Mouse (Mus musculus) spleen, postnatal 36 days (tissue): ENCODE measurements around the gene Tpm1.
A peak's percentile ranks its signal among the peaks of the same experiment; 100 is the strongest.

Experiments used
- DNase-seq, 2 experiments: peaks; one replicate each; pipeline ENCODE4 v3.0.0; 2022; ENCODE audit warnings: low spot score in 2 of 2, mixed read lengths in 1 of 2

The Tpm1 gene

DNA sequence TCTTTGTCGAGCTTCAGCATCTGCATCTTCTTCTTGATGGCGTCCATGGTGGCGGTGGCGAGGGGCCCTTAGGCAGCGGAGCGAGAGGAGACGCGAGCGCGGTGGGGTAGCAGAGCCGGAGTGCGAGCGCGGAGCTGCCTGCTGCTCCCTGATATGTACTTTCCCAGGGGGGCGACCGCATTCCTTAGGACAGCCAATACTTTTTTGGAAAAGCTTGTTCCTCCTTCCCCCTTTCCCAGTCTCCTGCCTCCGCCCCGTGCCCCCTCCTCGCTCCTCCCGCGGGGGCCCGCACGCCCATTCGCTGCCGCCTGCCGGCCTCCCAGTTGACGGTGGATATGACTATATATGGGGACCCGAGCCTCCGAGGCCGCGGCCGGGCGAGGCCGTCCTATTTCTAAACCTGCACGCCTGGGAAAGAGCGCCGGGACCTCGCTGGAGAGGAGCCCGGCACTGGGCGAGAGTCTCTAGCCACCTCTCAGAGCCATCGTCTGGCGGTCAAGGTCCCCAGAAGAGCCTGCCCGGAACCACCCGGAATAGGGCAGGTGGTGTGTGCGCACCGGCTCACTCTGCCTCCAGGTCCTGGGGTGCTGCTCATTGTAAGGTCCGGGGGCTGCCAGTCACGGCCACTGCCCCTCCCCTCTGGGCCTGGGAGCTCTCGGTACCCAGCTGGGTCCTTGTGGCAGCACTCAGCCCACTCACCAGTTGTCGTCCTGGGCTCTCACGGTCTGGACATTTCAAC lies at the start of gene Tpm1:
TSS of gene Tpm1 (minus strand) at position 321 of the 739 bp plus-strand sequence.
- DNase-seq: peak; percentile 17 to 28

DNA sequence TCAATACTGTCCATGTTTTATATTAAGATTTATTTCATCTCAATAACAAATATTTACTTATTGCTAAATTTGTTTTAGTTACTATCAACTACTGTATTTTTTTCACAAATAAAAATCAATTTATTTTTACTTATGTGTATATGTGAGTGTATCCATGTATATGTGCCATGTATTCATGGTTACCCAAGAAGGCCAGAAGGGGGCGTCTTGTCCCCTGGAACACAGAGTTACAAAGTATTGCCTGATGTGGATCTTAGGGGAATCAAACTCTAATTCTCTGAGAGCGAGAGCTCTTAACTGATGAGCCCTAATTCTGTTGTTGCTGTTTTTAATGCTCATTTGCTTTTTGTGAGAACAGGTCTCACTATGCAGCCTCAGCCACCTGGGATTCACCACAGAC lies 45.2 kb upstream of the Tpm1 start:
- no peak for DNase-seq

DNA sequence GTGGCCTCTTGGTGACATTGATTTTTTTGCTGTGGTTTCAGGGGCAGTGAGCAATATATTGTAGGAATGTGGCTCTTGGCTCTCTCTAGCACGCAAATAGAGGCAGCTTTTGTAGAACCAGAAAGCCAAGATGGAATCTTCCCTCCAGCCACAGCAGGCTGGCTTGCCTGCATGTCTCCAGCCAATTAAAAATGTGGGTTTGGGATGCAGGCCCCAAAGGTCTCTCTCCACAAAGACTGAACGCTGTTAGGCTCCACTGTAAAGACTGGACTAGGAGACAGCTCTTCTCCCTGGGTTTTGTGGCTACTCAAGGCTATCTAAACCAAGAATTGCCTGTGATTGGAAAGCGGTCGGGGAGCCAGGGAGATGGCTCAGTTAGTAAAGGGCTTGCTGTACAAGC lies 43.0 kb upstream of the Tpm1 start:
- DNase-seq: no peak

DNA sequence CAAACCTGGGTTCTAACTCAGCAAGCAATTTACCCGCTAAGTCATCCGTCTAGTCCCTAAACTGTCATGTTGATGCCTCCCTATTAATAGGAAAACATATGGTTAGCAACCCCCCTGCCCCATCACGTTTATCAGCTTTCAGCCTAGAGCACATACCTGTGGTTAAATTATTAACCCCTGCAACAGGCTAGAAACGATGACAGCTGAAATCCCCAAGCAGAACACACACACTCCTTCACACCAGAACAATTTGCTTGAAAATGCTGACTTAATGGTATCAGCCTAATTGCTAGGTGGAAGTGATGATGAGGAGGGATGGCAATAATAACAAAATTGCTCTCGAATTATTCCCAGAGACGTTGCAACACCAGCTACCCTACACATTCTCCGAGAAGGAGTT lies 42.4 kb upstream of the Tpm1 start:
- DNase-seq: no peak

DNA sequence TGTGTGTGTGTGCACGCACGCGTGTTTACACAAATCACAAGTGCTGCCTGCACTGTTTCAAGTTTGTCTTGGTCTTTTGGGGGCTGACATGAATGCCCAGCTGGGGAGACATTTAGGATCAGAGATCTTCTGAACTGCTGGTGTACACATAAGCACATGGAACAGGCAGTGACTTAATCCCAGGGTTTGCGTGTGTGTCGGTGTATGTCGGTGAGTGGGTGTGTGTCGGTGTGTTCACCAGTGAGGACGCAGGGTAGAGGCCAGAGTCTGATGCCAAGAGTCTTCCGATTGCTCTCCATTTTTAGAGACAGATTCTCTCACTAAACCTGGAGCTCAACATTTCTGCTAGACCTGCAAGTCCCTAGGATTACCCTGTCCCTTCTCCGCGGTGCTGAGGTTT lies 41.9 kb upstream of the Tpm1 start:
- no peak for DNase-seq

DNA sequence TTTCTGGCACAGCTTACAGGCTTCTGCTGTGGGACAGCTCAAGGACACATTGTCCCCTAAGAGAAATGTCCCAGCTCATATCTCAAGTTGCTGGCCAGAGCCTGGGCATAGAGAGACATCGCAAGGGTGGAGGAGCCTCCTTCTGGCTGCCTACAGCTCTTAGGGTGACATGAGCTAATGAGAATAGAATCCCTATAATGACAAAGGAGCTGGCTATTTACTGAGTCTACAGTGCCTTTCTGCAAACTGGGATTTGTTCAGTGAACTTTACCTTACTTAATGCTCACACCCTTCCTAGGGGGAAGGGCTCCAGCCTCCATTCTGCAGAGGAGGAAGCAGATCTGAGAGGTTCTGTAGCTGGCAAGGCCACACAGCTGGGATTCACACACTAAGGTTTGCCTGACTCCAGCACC lies 41.4 kb upstream of the Tpm1 start:
- no peak for DNase-seq

DNA sequence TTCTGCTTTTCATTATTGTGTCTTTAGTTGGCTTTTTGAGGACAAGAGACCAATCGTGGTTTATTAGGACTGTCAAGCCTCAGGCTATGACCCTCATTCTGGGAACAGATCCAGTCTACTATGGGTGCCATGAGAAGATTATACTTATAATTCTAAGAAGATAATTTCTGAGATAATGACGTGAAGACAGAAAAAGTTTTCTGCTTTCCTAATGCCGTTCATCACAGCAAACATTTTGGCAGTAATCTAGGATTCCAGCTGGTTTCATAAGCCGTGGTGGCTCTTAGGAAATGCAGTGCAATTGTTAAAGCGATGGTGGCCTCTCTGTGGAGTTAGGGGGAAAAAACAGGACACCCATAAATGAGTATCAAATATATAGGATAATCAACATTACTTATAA lies 40.0 kb upstream of the Tpm1 start:
- no peak for DNase-seq

DNA sequence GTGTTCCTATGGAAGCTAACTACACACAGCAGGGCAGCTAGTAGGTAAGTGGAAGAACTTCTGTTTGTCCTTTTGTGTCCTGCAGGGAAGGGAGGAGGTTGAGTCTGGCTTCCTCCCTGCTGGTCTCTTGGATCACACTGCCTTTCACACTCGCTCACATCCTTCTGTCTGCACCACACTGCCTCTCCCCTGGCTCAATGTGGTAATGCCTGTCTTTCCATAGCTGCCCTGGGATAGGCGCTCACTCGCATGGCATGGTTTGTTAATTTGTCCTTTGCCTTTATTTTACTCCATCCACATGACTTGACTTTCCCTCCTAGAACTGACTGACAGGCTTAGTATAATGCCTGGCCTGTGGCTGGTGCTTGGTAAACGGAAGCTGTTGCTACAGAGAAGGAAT lies 34.6 kb upstream of the Tpm1 start:
- no peak for DNase-seq

DNA sequence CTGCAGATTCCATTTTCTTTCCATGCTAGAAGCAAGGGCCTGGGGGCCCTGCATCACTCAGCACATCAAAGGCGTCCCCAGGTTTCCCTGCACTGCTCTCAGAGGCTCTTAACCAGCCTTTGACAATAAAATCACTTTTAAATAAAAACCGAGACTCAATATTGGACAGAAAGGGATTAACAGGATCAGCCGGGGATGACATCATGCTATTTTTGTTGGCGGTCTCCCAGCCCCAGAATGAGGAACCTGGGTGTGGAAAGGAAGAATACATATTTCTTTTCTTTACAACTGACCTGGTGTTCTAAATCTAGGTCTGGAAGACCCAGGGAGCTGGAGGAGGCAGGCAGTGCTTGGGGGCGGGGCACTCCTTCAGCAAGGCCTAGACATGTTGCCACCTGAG lies 32.5 kb upstream of the Tpm1 start:
- no peak for DNase-seq

DNA sequence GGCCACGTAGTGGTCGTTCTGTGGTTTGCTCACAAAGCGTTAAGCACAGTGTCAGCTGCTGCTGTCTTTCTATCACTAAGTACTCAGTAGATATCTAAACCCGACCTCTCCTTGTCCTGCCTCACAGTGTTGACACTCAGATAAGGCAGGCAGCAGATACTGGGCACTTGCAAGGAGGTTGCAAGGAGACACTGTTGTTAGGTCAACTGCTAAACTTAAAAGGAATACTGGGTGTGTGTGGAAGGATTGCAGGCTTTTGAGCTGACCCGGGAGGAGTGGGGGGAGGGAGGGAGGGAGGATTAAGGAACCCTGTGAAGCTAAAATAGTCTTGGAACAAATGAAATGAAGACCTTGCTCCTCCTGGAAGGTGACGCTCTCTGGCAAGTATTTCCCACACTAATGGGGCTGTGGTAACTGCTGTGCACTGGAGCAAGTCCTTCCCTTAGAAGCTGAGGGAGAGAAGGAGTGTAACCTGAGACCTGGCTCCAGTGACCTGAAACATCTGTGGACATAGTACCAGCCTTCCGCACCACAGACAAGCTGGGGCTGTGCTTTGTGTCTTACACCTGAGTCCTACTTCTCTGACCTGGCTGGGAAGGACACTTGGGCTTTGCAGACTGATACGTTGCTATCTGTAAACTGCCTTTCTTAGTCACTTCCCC lies 28.6 kb upstream of the Tpm1 start:
- no peak for DNase-seq

DNA sequence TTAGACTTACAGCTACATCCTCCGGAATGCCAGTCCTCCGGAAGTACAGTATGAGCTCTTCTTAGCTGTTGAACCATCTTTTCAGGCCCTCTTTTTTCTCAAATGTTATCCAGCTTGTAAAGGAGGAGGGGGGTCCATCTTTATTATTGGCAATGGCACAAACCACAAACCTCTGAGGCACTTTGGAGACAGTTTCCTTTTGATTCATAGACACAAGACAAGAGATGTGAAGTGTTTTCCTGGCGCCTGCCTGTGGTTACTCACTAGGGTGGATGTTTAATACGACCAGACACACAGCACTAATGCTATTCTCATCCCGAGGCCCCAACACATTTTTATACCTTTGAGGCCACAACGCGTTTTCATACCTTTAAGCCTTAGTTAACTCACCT lies 28.1 kb upstream of the Tpm1 start:
- DNase-seq: no peak

DNA sequence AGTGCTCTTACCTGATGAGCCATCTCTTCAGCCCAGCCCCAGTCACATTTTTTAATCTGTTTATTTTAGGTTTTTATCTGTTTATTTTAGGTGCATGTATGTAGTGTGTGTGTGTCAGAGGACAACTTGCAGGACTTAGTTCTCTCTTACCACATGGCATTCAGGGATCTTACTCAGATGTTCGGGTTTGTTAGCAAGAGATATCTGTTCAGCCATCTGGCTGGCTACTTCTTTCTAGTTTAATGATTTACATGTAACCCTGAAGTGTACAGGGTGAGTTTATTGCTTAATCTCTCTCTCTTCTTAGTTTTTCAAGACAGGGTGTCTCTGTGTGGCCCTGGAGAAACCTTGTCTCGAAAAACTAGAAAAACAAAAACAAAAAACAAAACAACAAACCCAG lies 23.0 kb upstream of the Tpm1 start:
- no peak for DNase-seq

DNA sequence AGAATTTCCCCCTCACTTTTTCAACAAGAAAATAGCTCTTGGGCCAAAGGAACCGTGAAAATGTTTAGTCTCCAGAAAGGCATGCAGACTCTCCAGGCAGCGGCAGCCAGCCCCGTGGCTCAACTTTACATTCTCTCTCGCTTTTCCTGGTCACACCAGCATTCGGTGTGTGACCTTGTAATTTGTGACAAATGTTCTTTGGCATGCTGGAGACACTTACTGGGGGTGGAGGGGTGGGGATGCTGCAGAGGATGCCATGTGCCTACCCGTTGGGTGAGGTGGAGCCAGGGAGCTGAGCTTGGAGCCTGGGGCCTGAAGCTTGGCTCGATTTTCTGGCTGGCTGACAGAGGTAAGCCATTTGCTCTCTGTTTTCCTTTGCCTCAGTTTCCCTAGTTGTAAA lies 22.4 kb upstream of the Tpm1 start:
- DNase-seq: no peak

DNA sequence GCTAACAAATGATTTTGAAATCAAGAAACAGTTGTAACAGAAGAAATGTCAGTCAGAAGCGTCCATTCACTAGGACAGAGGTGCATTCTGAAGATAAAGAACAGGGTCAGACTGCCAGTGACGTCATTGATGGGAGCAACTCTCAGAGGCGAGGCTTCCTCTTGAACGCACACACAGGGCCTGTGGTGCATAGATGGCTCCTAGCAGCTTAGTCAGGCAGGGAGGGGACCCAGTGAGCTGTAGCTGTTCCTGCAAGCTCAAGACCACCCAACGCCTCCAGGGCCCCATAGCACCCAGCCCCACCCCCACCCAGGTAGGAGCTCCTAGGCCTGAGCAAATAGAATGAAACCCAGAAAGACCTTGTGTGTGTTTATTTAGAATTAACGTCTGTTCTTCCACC lies 21.9 kb upstream of the Tpm1 start:
- no peak for DNase-seq

DNA sequence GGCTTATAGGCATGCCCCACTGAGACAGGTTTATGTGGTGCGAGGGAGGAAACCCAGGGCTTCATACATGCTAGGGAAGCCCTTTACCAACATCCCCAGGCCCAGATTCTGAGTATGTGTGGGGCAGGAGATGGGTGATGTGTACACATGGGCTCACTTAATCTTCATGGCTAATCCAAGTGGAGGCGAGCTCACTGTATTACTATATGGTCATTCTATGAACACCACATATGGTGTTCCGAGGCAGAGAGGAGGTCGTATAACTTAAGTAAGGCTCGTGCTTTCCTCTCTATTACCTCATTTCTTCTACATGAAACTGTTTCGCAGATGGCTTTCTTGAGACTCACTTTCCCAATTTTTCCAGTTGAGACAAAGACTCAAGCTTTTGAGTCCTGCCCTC lies 17.4 kb upstream of the Tpm1 start:
- DNase-seq: no peak

DNA sequence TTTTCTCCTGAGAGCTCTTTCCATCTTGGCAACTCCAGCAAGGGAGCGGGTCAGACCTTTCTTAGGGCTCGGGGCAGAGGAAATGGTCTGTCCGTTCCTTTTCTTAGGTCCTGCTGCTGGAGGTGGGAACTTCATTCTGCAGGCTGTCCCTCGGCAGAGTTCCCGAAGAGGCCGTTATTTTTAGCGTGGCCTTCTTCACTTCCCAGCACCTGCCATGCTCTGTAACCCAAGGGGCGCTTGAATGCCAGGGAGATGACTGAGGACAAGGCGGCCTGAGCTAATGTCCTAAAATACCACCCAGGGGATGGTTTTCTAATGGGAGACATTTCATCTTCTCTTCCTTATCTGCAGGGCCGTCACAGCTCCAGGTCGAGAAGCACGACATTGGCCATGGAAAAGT lies 10.5 kb upstream of the Tpm1 start:
- DNase-seq: no peak

DNA sequence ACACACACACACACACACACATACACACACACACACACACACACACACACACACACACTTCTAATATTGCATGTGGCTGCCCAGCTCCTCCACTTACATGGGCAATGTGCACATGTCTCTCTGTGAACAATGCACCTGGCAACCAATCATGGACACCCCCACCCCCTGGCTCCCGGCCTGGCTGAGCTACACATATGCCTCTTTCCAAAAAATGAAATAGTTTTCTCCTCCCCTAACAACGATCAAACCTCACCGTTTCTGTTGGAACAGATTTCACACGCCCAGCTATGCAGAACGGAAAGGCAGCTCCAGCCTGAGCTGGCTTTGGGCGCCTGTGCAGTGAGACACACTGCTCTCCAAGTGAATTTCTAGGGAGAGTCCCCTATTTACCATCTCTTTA lies 9.2 kb upstream of the Tpm1 start:
- no peak for DNase-seq

DNA sequence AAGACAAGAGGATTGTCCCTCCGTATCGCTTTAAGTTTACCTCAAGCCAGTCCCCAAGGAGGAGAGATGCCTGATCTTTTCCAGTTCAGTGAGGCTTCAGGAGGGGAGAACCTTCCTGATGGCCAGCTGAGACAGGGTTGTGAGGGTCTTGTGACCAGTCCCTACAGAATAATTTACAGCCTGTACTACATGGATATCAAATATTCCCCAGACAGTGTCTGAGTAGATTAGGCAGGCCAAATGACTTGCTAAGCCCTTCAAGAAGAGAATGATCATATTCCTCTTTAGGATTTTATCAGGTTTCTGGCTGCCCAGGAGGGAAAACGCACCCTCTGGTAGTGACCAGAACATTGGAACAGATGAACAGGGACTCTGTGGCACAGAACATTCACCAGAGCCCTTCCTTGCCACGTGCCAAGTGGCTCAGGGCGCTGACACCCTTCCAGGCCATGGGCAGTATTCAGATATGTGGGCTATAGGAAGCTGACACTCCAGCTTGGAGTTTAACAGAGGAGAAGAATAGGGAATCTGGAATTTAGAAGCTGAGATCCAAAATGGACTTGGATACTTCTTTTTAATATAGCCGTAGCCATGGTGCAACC lies 1.6 kb upstream of the Tpm1 start:
- DNase-seq: no peak

DNA sequence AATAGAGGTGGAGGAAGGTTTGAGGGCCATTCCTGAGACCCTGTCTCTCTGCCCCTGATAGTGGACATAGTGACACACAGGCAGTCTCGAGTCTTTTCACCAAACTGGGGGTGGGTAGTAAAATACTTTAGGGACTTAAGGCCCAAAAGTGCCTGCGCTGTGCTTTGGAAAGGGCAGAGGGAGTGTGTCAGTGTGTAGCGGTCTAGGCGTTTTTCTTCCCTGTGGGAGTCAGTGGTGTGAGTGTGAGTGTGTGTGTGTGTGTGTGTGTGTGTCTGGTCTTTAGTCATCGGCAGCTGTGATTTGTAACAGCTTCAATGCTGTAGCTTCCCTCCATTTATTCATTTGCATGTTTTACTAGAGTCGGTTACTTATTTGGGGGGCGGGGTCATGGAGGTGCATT lies 630 bp upstream of the Tpm1 start:
- no peak for DNase-seq

DNA sequence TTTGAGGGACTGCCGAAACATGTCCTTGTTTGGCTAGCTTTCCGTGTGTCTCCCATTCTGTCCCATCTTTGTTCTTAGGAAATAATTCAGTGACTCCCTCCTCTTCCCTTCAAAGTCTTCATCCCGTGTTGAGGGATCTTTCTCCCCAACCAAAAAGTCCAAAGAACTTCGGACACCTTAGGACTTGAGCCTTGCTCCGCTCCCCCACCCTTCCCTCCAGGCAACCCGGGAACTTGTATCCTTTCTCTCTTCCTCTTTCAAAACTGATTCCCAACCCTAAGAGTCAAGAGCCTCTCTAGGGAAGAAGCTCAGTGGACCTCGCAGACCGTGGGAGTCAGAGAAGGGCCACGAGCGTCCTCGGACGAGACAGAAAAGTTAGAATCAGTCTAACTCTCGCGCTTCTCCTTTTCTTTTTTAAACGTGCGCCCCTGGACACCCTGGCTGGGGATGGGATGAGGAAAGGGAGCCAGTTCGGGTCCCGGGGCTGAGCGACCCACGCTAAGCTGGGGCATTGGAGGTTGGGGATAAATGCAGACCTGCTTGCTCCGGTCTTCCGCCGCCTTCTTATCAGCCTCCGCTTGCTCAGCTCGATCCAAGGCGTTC lies 622 bp downstream of the Tpm1 start:
- no peak for DNase-seq

DNA sequence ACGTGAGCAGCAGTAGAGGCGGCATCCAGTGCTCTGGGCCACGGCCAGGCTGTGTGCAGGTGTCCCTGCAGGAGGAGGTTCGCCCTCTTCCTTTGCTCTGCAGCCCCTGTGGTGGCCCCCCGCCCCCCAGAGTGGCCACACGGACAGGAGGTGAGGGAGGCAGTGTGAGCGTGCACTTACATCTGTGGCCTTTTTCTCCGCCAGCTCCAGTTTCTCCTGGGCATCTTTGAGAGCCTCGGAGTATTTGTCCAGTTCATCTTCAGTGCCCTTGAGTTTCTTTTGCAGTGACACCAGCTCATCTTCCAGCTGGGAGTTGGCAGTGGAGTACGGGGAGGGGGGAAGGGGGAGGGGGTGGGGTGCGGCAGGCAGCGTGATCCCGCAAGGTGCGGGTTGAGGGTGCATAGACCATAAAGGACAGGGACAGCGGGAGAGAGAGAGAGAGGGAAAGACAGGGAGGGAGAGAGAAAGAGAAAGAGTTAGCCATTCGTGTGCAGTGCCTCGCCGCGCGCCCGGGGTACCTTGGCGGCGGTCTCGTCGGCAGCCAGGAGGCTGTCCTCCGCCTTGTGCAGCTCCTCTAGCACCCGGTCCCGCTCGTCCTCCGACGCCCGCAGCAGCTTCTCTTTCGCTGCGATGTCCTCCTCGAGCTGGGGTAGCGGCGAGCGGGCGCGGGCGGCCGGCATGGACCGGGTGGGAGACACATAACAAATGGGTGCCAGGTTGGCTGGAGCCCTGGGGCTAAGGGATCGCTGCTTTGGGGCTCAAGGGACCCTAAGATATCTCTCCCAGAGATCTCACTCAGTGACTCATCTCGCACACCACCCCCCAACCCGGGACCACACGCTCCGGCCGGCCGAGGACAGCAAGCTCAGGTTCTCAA lies 1.4 kb downstream of the Tpm1 start:
- DNase-seq: no peak
